Mouse (Mus musculus): ENCODE measurements at regions not wholly inside any gene's neighbourhood (a gene's known extent, or its start where the extent isn't known, plus 50 kb on each side); places are given as distances from the start of the nearest gene placed in this dataset.

DNA sequence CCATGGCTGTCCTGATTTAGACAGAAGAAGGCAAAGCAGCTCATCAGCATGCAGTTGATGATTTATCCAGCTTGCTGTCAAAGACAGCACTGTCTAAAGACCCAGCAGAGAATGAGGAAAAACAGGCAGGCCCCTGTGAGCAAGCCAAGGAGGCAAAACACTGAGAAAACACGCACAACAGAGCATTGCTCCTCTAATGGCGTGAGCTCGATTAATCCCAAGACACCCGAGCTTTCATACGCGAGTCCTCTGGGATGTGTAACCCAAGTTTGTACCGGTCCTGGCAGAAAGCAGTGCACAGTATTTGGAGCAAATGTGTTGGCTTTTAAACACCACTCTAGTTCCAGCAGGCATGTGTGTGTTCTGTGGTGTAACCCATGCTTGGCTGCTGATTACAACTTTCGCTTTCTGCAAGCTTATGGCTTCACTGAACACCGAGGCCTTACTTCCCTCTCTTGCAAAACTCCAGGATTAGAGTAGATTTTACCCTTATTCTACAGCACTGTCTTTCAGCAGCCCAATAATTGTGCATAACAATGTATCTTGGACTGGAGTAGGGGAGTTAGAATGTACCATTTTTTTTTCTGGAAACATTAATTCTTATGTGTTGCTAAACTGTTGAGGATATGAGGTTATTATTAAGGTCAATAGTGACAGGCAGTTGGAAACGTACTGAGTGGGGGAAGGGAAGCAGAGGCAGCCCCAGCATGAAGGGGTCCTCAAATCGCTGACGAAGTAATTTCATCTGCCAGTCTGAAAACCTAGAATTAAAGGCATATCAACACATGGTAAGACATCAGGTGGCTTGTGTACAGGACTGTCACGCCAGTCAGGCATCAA is 52.0 kb upstream of the Skap2 start:
- H3K36me3 ChIP-seq (ENCODE audit: control insufficient read depth, insufficient read depth) = no peaks in the 10 kb centered on the region
- no peak for TF ChIP-seq MYOG (IDR thresholded peaks at IDR 0.05; ENCODE audit: control insufficient read depth, extremely low read depth, insufficient read length)
- TF ChIP-seq MAX (IDR thresholded peaks at IDR 0.05) = no peak
- TF ChIP-seq CTCF (IDR thresholded peaks at IDR 0.05; ENCODE audit: control insufficient read depth, insufficient read depth, insufficient read length) = no peak
- TF ChIP-seq CEBPB (IDR thresholded peaks at IDR 0.05; ENCODE audit: low read depth) = no peak
- no peak for TF ChIP-seq MYOD1 (IDR thresholded peaks at IDR 0.05; ENCODE audit: control insufficient read depth, insufficient read length, low read depth)
- H3K27me3 ChIP-seq (ENCODE audit: control insufficient read depth, insufficient read depth, insufficient read length) = no peaks in the 10 kb centered on the region
- H3K4me3 ChIP-seq (ENCODE audit: insufficient read depth, poor library complexity, severe bottlenecking) = no peak overlapping the region
- H3ac ChIP-seq (ENCODE audit: control insufficient read depth, insufficient read length, low read depth) = no peak overlapping the region
- H3K79me3 ChIP-seq (ENCODE audit: low read depth) = no peaks in the 10 kb centered on the region
- H3K79me2 ChIP-seq (ENCODE audit: control insufficient read depth, insufficient read depth) = no peaks in the 10 kb centered on the region
